Mouse (Mus musculus) limb, embryonic 13.5 days (tissue): ENCODE results near the gene Naa16. TPM values are rescaled to one million over a fixed set of nuclear protein-coding genes. Genes with fewer than 3 reads are reported as not detected.
A peak's percentile ranks its signal among the peaks of the same experiment; 100 is the strongest.

ENCODE experiments used
- ATAC-seq: fragments of 200-750 bp; cut with Nextera tagmentation; 2 replicates; pipeline ENCODE4 v1.8.0; 2017; ENCODE audit warnings: low read depth, moderate number of reproducible peaks, moderate TSS enrichment; ENCODE audit not compliant: low FRiP score
- H3K27ac ChIP-seq: fragments of 300-500 bp; sonication (generic); 2 replicates; pipeline ENCODE4 v1.5.1; 2015; ENCODE audit warnings: inconsistent platforms, mild to moderate bottlenecking, moderate library complexity
- H3K27me3 ChIP-seq: fragments of 300-500 bp; sonication (generic); 2 replicates; pipeline ENCODE4 v1.6.1; 2015; ENCODE audit warnings: mild to moderate bottlenecking, inconsistent platforms
- H3K36me3 ChIP-seq: fragments of 300-500 bp; sonication (generic); 2 replicates; pipeline ENCODE4 v1.6.1; 2015; ENCODE audit warnings: inconsistent platforms, mild to moderate bottlenecking, moderate library complexity
- H3K4me1 ChIP-seq: fragments of 300-500 bp; sonication (generic); 2 replicates; pipeline ENCODE4 v1.6.1; 2015; ENCODE audit warnings: inconsistent platforms
- H3K4me2 ChIP-seq: fragments of 300-500 bp; sonication (generic); replicated peaks from 2 replicates; pipeline ENCODE4 v1.6.1; 2015; ENCODE audit warnings: inconsistent platforms, mild to moderate bottlenecking, moderate library complexity
- H3K4me3 ChIP-seq: fragments of 300-500 bp; sonication (generic); 2 replicates; pipeline ENCODE4 v1.5.1; 2015; ENCODE audit warnings: moderate library complexity, mild to moderate bottlenecking, inconsistent platforms
- H3K9ac ChIP-seq: fragments of 300-500 bp; sonication (generic); 2 replicates; pipeline ENCODE4 v1.6.1; 2015; ENCODE audit warnings: mild to moderate bottlenecking, inconsistent platforms
- H3K9me3 ChIP-seq: fragments of 300-500 bp; sonication (generic); 2 replicates; pipeline ENCODE4 v1.6.1; 2016; ENCODE audit warnings: inconsistent platforms
- WGBS: fragments of 180-500 bp; shearing (Covaris S2); methylation state at CpG from one replicate; pipeline ENCODE4 v1.1.7; 2015; 5-methylcytosine and 5-hydroxymethylcytosine counted together
- polyA plus RNA-seq: library from polyadenylated mRNA; unstranded; fragments of >200 nt; fragmentation: Nextera tagmentation; extraction: Ambion mirVana; gene quantifications from 2 replicates; pipeline ENCODE4 v1.2.1, GENCODE M21; 2015

Naa16 gene
- polyA plus RNA-seq, 1 experiment from 2014 or later = 48.2 TPM

DNA sequence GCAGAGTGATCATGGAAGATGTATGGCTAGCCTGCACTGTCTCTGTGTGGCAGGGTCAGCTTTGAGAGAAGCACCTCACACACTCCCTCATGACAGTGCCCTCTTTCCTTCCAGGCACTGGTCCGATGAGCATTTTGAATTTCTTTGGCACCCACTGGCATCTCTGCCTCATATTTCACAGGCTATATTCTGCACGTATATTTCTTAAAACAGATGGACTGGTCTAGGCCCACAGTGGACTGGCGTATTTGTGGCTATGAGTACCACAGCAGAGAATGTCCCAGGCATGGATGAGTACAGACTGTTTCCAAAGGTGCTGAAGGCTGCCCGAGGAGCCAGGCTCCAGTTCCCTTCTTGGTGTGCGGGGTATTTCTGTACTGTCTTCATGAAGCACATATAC lies 68.7 kb downstream of the Naa16 start:
- H3K4me3 ChIP-seq = no peak overlapping the region

DNA sequence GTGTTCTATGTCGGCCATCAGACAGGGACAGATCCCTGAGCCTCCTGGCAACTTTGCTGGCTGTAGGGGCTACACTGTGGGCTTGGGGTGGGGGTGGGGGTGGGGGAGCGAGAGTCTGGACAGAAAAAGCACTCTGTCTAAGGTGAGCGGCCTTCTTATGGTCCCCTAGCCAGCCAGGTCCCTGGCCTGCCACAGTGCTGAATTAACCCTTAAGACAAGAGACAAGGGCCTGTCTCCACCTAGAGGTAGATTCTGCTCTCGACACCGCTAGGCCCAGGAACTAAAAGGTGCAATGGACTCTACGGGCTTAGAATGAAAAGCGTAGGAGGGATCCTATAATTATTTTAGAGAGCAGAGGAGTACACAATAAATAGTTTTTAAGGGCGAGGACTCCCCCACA lies 69.4 kb downstream of the Naa16 start:
- ATAC-seq = peak; percentile 44; the same call in 1 of the 2 replicates
- H3K4me1 ChIP-seq = peaks cover 21% of the 10 kb centered on the region
- H3K9ac ChIP-seq = no peak overlapping the region
- H3K27me3 ChIP-seq = no peaks in the 10 kb centered on the region
- 22% methylated on average over 8 of the region's 8 CpGs for WGBS
- H3K4me2 ChIP-seq = no peak overlapping the region
- H3K9me3 ChIP-seq = no peaks in the 10 kb centered on the region
- no peak overlapping the region for H3K4me3 ChIP-seq
- H3K27ac ChIP-seq = no peak overlapping the region
- H3K36me3 ChIP-seq = no peaks in the 10 kb centered on the region

More for the DNA sequence above, 68.7 kb downstream of the Naa16 start:
- Histone ChIP-seq H3K36me3 (no peaks in the 10 kb centered on the region), H3K9ac (no peak overlapping the region), H3K9me3 (no peaks in the 10 kb centered on the region), H3K4me2 (no peak overlapping the region), H3K27me3 (no peaks in the 10 kb centered on the region), H3K4me1 (peaks cover 21% of the 10 kb centered on the region), H3K27ac (no peak overlapping the region)
- ATAC-seq = no peak
- WGBS = 83% methylated on average over 5 of the region's 5 CpGs

DNA sequence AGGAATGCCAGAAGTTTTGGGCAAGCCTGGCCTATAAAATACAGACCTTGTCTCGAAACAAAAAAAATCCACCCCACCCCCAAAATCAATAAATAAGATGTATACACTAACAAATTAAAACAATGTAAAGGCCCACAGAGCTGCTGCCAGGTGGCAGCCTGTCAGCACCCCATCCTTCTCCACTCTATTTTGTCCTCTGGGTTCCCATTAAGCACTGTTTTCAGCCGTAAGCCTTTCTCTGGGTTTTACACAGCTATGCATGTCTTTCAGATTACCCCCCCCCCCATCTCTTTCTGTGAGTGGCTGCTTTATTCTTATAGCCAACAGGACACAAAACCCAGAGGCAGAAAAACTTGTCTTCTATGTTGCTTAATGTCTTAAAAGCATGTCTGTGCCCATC lies 73.0 kb downstream of the Naa16 start:
- Histone ChIP-seq H3K27ac (no peak overlapping the region), H3K9ac (no peak overlapping the region)
- WGBS = 46% methylated on average over 2 of the region's 2 CpGs

DNA sequence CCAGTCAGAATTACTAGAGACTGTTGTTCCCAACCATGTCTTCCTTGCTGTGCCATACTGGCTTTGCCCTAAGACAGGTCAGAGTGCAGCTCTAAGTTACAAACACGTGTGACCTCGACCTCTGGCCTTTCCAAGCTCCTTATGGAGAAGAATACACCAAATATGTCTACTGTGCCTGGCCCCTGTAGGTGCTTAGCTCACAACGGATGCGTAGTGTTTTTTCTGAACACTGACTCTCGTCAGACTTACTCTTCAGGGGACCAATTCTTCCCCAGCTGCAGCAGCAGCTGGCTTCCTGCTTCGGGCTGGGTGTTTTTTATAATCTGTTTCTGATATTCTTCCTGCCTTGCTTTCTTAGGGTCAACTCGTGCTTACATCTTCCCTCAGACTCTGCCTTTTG lies 74.7 kb downstream of the Naa16 start:
- H3K36me3 ChIP-seq = no peaks in the 10 kb centered on the region
- H3K4me3 ChIP-seq = no peak overlapping the region
- H3K4me2 ChIP-seq = no peak overlapping the region
- peaks cover 34% of the 10 kb centered on the region for H3K4me1 ChIP-seq
- 42% methylated on average over 7 of the region's 7 CpGs for WGBS
- H3K27me3 ChIP-seq = no peaks in the 10 kb centered on the region
- H3K9me3 ChIP-seq = no peaks in the 10 kb centered on the region
- no peak overlapping the region for H3K27ac ChIP-seq
- no peak for ATAC-seq
- H3K9ac ChIP-seq = peak overlapping the region; percentile 13; the same call in 1 of the 2 replicates

More for the DNA sequence above, 73.0 kb downstream of the Naa16 start:
- Histone ChIP-seq H3K4me2 (no peak overlapping the region), H3K36me3 (no peaks in the 10 kb centered on the region), H3K9me3 (no peaks in the 10 kb centered on the region), H3K4me3 (no peak overlapping the region), H3K27me3 (no peaks in the 10 kb centered on the region), H3K4me1 (peaks cover 24% of the 10 kb centered on the region; the same call in 1 of the 2 replicates)
- ATAC-seq = no peak

DNA sequence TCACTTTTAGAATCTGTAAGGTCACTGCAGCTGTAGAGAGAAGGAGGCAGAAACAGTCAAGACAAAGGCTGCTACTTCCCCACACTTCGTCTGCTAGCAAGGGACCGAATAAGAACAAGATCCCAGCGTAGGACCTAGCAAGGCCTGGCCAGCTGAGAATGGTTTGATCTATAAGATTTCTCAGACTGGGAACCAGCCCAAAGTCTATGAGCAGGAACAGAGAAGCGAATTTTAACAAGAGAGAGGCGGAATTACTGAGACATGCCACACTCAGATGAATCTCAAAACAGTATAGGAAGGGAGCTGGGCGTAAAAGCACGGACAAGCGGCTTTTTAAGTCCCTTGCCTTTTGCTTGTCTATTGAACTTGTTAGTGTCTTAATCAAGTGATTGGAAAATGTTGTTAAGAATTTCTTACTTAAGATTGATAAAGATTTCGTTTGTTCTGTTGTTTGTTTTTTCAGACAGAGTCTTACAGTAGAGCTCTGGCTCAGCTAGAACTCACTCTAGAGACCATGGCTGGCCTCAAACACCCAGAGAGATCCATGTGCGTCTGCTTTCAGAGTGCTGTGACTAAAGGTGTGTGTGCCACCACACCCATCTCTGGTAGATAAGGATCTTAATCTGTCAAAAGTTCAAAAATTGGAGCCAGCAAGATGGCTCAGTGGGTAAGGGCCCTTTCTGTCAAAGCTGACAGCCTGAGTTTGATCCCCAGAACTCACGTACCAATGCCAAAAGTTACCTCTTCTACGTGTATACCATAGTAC lies 76.2 kb downstream of the Naa16 start:
- Histone ChIP-seq H3K9ac (no peak overlapping the region), H3K4me3 (no peak overlapping the region), H3K27ac (no peak overlapping the region), H3K36me3 (no peaks in the 10 kb centered on the region), H3K9me3 (no peaks in the 10 kb centered on the region), H3K4me2 (no peak overlapping the region), H3K27me3 (no peaks in the 10 kb centered on the region), H3K4me1 (peaks cover 31% of the 10 kb centered on the region)
- WGBS = 74% methylated on average over 12 of the region's 12 CpGs
- ATAC-seq = no peak

DNA sequence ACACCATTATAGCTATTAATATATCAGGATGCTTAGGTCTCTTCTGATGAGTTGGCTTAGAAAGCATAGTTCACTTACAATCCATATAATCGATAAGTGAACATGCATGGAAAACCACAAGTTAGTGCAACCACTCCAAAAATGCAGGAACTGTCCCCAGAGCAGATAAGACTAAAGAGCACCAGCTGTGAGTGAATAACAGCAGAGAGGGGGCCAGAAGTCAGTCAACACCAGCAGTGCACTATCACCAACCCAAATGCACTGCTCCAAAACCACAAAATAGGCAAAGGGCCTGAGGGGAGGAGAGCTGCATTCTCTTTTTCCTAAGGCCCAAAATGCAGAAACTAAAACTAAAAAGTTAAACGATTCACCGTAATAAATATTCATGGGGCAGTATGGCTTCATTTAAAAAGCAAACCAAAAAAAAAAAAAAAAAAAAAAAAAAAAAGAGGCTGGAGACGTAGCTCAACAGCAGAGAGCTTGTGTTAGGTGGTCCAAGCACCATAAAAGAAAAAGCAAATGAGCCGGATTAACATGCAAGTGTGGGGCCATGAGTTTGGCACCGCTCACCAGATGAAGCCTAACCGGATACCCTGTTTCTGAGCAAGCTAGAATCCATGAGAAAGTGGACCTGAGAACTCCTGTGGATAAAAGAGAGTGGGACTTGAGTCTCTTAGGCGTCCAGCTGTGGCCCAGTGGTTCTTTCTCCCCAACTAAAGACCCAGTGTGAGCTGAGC lies 77.0 kb downstream of the Naa16 start:
- Histone ChIP-seq H3K27me3 (no peaks in the 10 kb centered on the region), H3K4me1 (peaks cover 31% of the 10 kb centered on the region), H3K4me2 (no peak overlapping the region), H3K36me3 (no peaks in the 10 kb centered on the region), H3K27ac (no peak overlapping the region), H3K9ac (no peak overlapping the region), H3K4me3 (no peak overlapping the region), H3K9me3 (no peaks in the 10 kb centered on the region)
- WGBS = 62% methylated on average over 8 of the region's 8 CpGs
- no peak for ATAC-seq

DNA sequence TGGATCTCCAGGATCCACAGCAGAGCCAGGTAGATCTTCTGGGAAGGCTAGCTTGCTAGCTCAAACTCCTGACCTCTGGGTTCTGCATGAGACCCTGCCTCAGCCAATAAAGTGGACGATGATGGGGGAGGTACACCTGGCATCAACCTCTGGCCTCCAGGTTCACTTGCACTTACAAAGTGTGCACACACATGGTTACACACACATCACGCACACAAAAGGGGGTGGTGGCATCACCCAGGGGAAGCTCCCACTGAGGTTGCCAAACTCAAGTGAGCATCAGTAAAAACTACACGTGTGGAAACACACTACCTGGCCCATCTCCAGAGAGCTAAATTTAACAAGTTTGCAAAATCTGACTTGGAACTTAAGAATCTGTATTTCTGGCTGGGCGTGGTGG lies 77.9 kb downstream of the Naa16 start:
- Histone ChIP-seq H3K4me2 (no peak overlapping the region), H3K4me1 (peaks cover 28% of the 10 kb centered on the region), H3K36me3 (no peaks in the 10 kb centered on the region), H3K9ac (no peak overlapping the region), H3K27me3 (no peaks in the 10 kb centered on the region), H3K4me3 (no peak overlapping the region), H3K9me3 (no peaks in the 10 kb centered on the region), H3K27ac (no peak overlapping the region)
- no peak for ATAC-seq
- 74% methylated on average over 4 of the region's 4 CpGs for WGBS

DNA sequence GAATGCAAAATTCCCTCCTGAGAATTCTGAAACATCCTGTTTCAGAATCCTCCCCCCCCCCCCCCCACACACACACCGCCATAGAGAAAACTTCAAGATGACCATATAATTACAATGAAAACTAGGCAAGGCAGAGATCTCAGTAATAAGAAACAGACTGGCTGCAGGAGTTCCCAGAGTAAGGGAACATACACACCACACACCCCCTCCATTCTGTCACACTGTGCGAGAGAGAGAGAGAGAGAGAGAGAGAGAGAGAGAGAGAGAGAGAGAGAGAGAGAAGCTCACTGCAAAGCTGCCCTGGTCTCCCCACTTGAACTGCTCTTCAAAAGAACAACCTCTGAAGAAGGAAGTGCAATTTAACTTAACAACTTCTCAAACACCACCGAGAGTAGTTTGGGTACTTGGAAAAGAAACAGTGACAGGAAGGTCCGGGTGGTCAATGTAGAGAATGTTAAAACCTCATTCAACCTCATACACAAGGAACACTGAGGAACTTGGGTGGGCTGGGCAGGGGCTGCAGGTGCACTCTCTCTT lies 78.6 kb downstream of the Naa16 start:
- 7% methylated on average over 4 of the region's 4 CpGs for WGBS
- no peak overlapping the region for H3K4me2 ChIP-seq
- H3K27me3 ChIP-seq = no peaks in the 10 kb centered on the region
- no peak overlapping the region for H3K27ac ChIP-seq
- peaks cover 22% of the 10 kb centered on the region for H3K4me1 ChIP-seq
- ATAC-seq = no peak
- H3K36me3 ChIP-seq = no peaks in the 10 kb centered on the region
- no peak overlapping the region for H3K4me3 ChIP-seq
- H3K9me3 ChIP-seq = no peaks in the 10 kb centered on the region
- H3K9ac ChIP-seq = no peak overlapping the region

DNA sequence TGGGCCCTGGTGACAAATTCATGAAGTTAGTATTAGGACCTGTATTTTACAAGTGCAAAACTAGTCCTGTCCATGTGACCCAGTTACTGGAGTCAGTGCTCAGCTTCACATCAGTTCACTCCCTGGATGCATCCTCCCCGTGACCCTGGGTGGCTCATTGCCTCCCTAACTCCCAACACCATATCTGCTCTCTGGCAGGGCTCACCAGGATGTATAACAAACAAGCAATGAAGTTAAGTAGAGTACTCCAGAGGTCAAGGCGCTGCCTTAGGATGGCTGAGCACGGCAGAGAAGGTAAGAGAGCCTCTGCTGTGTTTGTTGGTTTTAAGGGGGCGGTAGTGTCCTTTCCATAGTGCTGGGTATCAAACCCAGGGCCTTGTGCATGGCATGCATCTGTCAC lies 81.5 kb downstream of the Naa16 start:
- Histone ChIP-seq H3K27ac (no peak overlapping the region), H3K4me1 (peaks cover 19% of the 10 kb centered on the region)
- WGBS = 51% methylated on average over 4 of the region's 4 CpGs

DNA sequence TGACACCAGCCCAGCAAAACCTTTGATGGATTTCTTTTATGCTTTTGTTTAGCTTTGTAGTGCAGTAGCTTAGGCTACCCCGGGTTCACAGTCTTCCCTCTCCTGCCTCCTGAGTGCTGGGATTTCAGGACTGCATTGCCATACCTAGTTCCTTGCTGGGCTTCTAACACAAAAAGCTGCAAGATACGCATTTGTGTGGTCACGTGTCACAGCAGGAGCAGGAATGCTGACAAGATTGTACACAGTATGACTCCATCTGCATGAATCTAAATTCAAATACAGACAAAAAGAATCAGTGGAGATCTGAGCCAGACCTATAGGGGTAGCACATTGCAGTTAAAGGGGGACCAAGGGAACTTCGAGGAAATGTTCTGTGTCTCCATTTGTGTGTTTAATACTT lies 82.2 kb downstream of the Naa16 start:
- H3K4me1 ChIP-seq = peaks cover 19% of the 10 kb centered on the region
- no peak overlapping the region for H3K27ac ChIP-seq
- no peak for ATAC-seq
- H3K27me3 ChIP-seq = peaks cover 3% of the 10 kb centered on the region; the same call in 1 of the 2 replicates
- no peaks in the 10 kb centered on the region for H3K36me3 ChIP-seq
- H3K4me2 ChIP-seq = no peak overlapping the region
- 46% methylated on average over 4 of the region's 4 CpGs for WGBS
- H3K9ac ChIP-seq = no peak overlapping the region
- H3K9me3 ChIP-seq = no peaks in the 10 kb centered on the region
- no peak overlapping the region for H3K4me3 ChIP-seq

More for the DNA sequence above, 81.5 kb downstream of the Naa16 start:
- H3K9me3 ChIP-seq = no peaks in the 10 kb centered on the region
- no peak for ATAC-seq
- H3K27me3 ChIP-seq = no peaks in the 10 kb centered on the region
- no peak overlapping the region for H3K9ac ChIP-seq
- H3K4me3 ChIP-seq = no peak overlapping the region
- no peak overlapping the region for H3K4me2 ChIP-seq
- no peaks in the 10 kb centered on the region for H3K36me3 ChIP-seq

DNA sequence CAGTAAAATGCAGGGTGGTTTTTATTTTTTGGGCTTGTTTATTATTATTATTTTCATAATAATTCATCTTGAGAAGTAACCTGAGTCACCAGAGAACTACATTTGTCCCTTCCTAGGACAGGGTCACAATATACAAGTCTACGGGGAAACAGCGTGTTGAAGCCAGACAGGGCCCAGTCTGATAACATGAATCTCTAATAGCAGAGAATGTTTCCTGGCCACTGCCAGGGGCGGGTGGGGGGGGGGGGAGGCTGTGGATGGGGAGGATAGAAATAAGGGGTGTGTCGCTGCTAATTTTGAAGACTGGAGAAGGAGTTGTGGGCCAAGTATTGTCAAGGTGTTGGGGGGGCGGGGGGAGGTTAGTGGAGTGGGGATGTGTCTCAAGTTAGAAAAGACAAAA lies 82.7 kb downstream of the Naa16 start:
- no peak overlapping the region for H3K27ac ChIP-seq
- H3K4me3 ChIP-seq = no peak overlapping the region
- WGBS = 65% methylated on average over 5 of the region's 5 CpGs
- no peak overlapping the region for H3K9ac ChIP-seq
- no peaks in the 10 kb centered on the region for H3K9me3 ChIP-seq
- peaks cover 17% of the 10 kb centered on the region for H3K4me1 ChIP-seq
- no peak for ATAC-seq
- no peaks in the 10 kb centered on the region for H3K36me3 ChIP-seq
- H3K27me3 ChIP-seq = peaks cover 3% of the 10 kb centered on the region; the same call in 1 of the 2 replicates
- no peak overlapping the region for H3K4me2 ChIP-seq

DNA sequence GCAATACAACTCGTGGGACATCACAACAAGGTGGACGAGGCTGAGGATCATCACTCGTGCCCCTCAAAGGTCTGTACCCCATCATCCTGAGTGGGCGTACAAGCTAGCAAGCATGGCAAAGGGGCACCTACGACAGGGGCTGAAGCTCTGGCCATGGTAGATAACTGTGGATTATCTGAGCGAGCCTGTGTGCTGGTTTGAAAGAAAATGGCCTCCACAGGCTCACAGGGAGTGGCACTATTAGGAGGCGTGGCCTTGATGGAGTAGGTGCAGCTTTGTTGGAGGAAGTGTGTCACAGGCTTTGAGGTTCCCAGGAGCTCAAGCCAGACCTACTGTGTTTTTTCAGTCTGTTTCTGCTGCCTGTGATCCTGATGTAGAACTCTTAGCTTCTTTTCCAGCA lies 83.4 kb downstream of the Naa16 start:
- Histone ChIP-seq H3K4me3 (no peak overlapping the region), H3K4me1 (peaks cover 9% of the 10 kb centered on the region; the same call in 1 of the 2 replicates), H3K4me2 (no peak overlapping the region), H3K27ac (no peak overlapping the region), H3K9ac (no peak overlapping the region), H3K9me3 (no peaks in the 10 kb centered on the region), H3K27me3 (peaks cover 3% of the 10 kb centered on the region; the same call in 1 of the 2 replicates), H3K36me3 (no peaks in the 10 kb centered on the region)
- WGBS = 87% methylated on average over 7 of the region's 7 CpGs
- no peak for ATAC-seq
